In genomic region chr6:119417354-119417753, GRCm38 (mm10) we compare ENCODE assay signal across 8 mouse cellular contexts. TPM values are rescaled to one million over a fixed set of nuclear protein-coding genes. Genes with fewer than 3 reads are reported as not detected.
DNase-seq lines count a peak whose midpoint lies in the region; ATAC-seq and TF ChIP-seq lines count a peak whose summit lies in the region.

Adipor2 (minus strand) TSS chr6:119417704.

- no peak for ATAC-seq in forebrain, embryonic 13.5 days
- ATAC-seq in lung, embryonic 14.5 days (ENCODE audit: insufficient read depth): 0 out of 2 replicates have a peak, but pooled peaks have one; percentile 50
- peak; percentile 58; the same call in 1 of the 2 replicates for ATAC-seq in neutrophil, adult 5-6 weeks (ENCODE audit: extremely low read depth, insufficient number of reproducible peaks, low FRiP score, poor library complexity, severe bottlenecking)

- no peaks in the 10 kb centered on the region for H3K27me3 ChIP-seq in forebrain, embryonic 13.5 days
- no peaks in the 10 kb centered on the region for H3K27me3 ChIP-seq in lung, embryonic 14.5 days (ENCODE audit: insufficient read depth, low read length)

- intact Hi-C loops in heart, postnatal 36 days (cut with DNase I): no loop called here

- WGBS in forebrain, embryonic 13.5 days: 5% methylated on average over 12 of the region's 12 CpGs
- 5% methylated on average over 12 of the region's 12 CpGs for WGBS in lung, embryonic 14.5 days

- H3K4me3 ChIP-seq in forebrain, embryonic 13.5 days: peak within 1 kb of the TSS; percentile 12; the same call in 1 of the 2 replicates
- 0 out of 2 replicates have a peak within 1 kb of the TSS, but pooled peaks have one; percentile 4 for H3K4me3 ChIP-seq in lung, embryonic 14.5 days (ENCODE audit: low read depth, low read length)

- DNase-seq in CD4-positive helper T cell, adult 2 months (ENCODE audit: low read depth, low spot score): peak; percentile 24
- peak; percentile 83 for DNase-seq in adrenal gland, postnatal 36 days
- peak; percentile 63 to 74 for DNase-seq in heart, postnatal 36 days
- peak in 1 of 2 experiments; percentile 22 for DNase-seq in layer of hippocampus, adult 8-10 months (ENCODE audit: low spot score in 2 of 2)
- peak; percentile 80 for DNase-seq in lung, embryonic 14.5 days
- DNase-seq in MN1 (ENCODE audit: low spot score): no peak

- peak within 1 kb of the TSS; percentile 36 for H3K4me2 ChIP-seq in forebrain, embryonic 13.5 days
- H3K4me2 ChIP-seq in lung, embryonic 14.5 days: peak within 1 kb of the TSS; percentile 39

- H3K4me1 ChIP-seq in forebrain, embryonic 13.5 days: peaks cover 14% of the 10 kb centered on the region
- no peaks in the 10 kb centered on the region for H3K4me1 ChIP-seq in lung, embryonic 14.5 days (ENCODE audit: insufficient read depth)

- H3K9me3 ChIP-seq in forebrain, embryonic 13.5 days (replicated peaks): no peaks in the 10 kb centered on the region
- no peaks in the 10 kb centered on the region for H3K9me3 ChIP-seq in lung, embryonic 14.5 days (ENCODE audit: low read depth, low read length)

- no peak for TF ChIP-seq CTCF in lung, embryonic 14.5 days (IDR thresholded peaks at IDR 0.05; ENCODE audit: low read depth)

- peak within 1 kb of the TSS; percentile 12; the same call in 1 of the 2 replicates for H3K27ac ChIP-seq in forebrain, embryonic 13.5 days
- H3K27ac ChIP-seq in lung, embryonic 14.5 days (ENCODE audit: low read depth): peak within 1 kb of the TSS; percentile 52; the same call in 1 of the 2 replicates

- no peak within 1 kb of the TSS for H3K9ac ChIP-seq in forebrain, embryonic 13.5 days
- no peak within 1 kb of the TSS; the same call in 1 of the 2 replicates for H3K9ac ChIP-seq in lung, embryonic 14.5 days

- H3K36me3 ChIP-seq in forebrain, embryonic 13.5 days (ENCODE audit: poor library complexity, severe bottlenecking): no peaks in the 10 kb centered on the region
- H3K36me3 ChIP-seq in lung, embryonic 14.5 days (ENCODE audit: insufficient read depth): no peaks in the 10 kb centered on the region

RNA-seq across cellular contexts. Expression of gene Adipor2, which starts in this region (rescaled TPM):
- total RNA-seq in adrenal gland, postnatal 36 days (2021): 100 to 1,000 TPM; 200 to 209 TPM
- 38.3 and 43.1 TPM in 2 replicates for polyA plus RNA-seq in forebrain, embryonic 13.5 days (2015; fragmentation: Nextera tagmentation; extraction: Ambion mirVana)
- total RNA-seq in heart, postnatal 36 days (2021): 10 to 100 TPM; 61.9 to 65.0 TPM
- 10 to 100 TPM; 41.4 to 46.2 (median 44.2) TPM for total RNA-seq in layer of hippocampus, adult 8-10 months (2022)
- 28.1 and 29.0 TPM in 2 replicates for polyA plus RNA-seq in lung, embryonic 14.5 days (2014; fragmentation: Nextera tagmentation; extraction: Ambion mirVana)
- 117 and 122 TPM in 2 replicates for total RNA-seq in neutrophil, adult 5-6 weeks (2017)
